Mouse (Mus musculus) kidney, adult 2 months (tissue): ENCODE results near the gene Prpsap1. TPM values are rescaled to one million over a fixed set of nuclear protein-coding genes. Genes with fewer than 3 reads are reported as not detected.
"Not testable (repeated sequence)": the region's sequence is repeated elsewhere in the genome, so short reads cannot be mapped to it uniquely, and the experiment has no call there.

Experiments
- DNase-seq: peaks from one replicate; pipeline ENCODE4 v3.0.0; 2021
- H3K27ac ChIP-seq: fragments of 200-500 bp; 2 replicates; pipeline ENCODE4 v1.5.1; 2012; ENCODE audit warnings: low read depth, low read length, control low read depth, inconsistent platforms; ENCODE audit not compliant: insufficient read depth
- H3K27me3 ChIP-seq: fragments of 200-500 bp; replicated peaks from 2 replicates; pipeline ENCODE4 v1.6.1; 2012; ENCODE audit warnings: mild to moderate bottlenecking, moderate library complexity, low read length, inconsistent platforms; ENCODE audit not compliant: control insufficient read depth, insufficient read depth
- H3K36me3 ChIP-seq: fragments of 200-500 bp; 2 replicates; pipeline ENCODE4 v1.6.1; 2012; ENCODE audit warnings: mild to moderate bottlenecking, moderate library complexity, low read length, inconsistent platforms; ENCODE audit not compliant: control insufficient read depth, insufficient read depth
- H3K4me1 ChIP-seq: fragments of 200-500 bp; 2 replicates; pipeline ENCODE4 v1.6.1; 2011; ENCODE audit warnings: low read length; ENCODE audit not compliant: control insufficient read depth, insufficient read depth
- H3K4me3 ChIP-seq: fragments of 200-500 bp; 2 replicates; pipeline ENCODE4 v1.5.1; 2011; ENCODE audit warnings: mild to moderate bottlenecking, low read depth, low read length, control low read depth; ENCODE audit not compliant: insufficient read depth
- CTCF ChIP-seq: fragments of 200-500 bp; conservative IDR thresholded peaks from 2 replicates; pipeline ENCODE4 v1.5.1; 2011; ENCODE audit warnings: low read depth, mild to moderate bottlenecking, control low read depth, low read length, moderate library complexity, mixed read lengths; ENCODE audit not compliant: insufficient read depth, insufficient read length
- POLR2A ChIP-seq: fragments of 200-500 bp; IDR thresholded peaks from one replicate; pipeline ENCODE4 v1.6.1; 2011; ENCODE audit warnings: low read depth, low read length, control low read depth
- WGBS: fragments of 180-500 bp; shearing (Covaris S2); methylation state at CpG from one replicate; pipeline ENCODE4 v1.1.7; 2018; 5-methylcytosine and 5-hydroxymethylcytosine counted together
- polyA plus RNA-seq: library from polyadenylated mRNA; depleted of rRNA; stranded (reverse); fragments of >200 nt; gene quantifications from 2 replicates; pipeline ENCODE4 v1.2.3, GENCODE M21; 2012

Prpsap1 gene
- polyA plus RNA-seq, 1 experiment = 87.5 TPM

- no peak for DNase-seq
- H3K27me3 ChIP-seq = no peaks in the 10 kb centered on the region
- 63% methylated on average over 5 of the region's 5 CpGs for WGBS
- H3K4me3 ChIP-seq = no peak overlapping the region
- H3K36me3 ChIP-seq = no peaks in the 10 kb centered on the region
- no peak for TF ChIP-seq POLR2A
- TF ChIP-seq CTCF = no peak
- H3K4me1 ChIP-seq = peaks cover 4% of the 10 kb centered on the region; the same call in 1 of the 2 replicates
- H3K27ac ChIP-seq = no peak overlapping the region
These were observed 811 bp downstream of the Prpsap1 start for GRCm38 (mm10) chr11:116493191-116493590.

- 93% methylated on average over 1 of the region's 1 CpGs for WGBS
- not testable (repeated sequence) for H3K4me1 ChIP-seq, H3K27ac ChIP-seq, H3K27me3 ChIP-seq, H3K4me3 ChIP-seq, H3K36me3 ChIP-seq, DNase-seq
These were observed 1.5 kb downstream of the Prpsap1 start for GRCm38 (mm10) chr11:116492507-116492906.

GRCm38 (mm10) chr11:116491338-116491737 is 2.7 kb downstream of the Prpsap1 start:
- no peak overlapping the region for H3K27ac ChIP-seq
- H3K4me1 ChIP-seq = peaks cover 4% of the 10 kb centered on the region; the same call in 1 of the 2 replicates
- H3K36me3 ChIP-seq = peaks cover 2% of the 10 kb centered on the region; the same call in 1 of the 2 replicates
- TF ChIP-seq POLR2A = no peak
- no peak for TF ChIP-seq CTCF
- H3K27me3 ChIP-seq = no peaks in the 10 kb centered on the region
- 64% methylated on average over 6 of the region's 6 CpGs for WGBS
- H3K4me3 ChIP-seq = no peak overlapping the region
- no peak for DNase-seq

DNA sequence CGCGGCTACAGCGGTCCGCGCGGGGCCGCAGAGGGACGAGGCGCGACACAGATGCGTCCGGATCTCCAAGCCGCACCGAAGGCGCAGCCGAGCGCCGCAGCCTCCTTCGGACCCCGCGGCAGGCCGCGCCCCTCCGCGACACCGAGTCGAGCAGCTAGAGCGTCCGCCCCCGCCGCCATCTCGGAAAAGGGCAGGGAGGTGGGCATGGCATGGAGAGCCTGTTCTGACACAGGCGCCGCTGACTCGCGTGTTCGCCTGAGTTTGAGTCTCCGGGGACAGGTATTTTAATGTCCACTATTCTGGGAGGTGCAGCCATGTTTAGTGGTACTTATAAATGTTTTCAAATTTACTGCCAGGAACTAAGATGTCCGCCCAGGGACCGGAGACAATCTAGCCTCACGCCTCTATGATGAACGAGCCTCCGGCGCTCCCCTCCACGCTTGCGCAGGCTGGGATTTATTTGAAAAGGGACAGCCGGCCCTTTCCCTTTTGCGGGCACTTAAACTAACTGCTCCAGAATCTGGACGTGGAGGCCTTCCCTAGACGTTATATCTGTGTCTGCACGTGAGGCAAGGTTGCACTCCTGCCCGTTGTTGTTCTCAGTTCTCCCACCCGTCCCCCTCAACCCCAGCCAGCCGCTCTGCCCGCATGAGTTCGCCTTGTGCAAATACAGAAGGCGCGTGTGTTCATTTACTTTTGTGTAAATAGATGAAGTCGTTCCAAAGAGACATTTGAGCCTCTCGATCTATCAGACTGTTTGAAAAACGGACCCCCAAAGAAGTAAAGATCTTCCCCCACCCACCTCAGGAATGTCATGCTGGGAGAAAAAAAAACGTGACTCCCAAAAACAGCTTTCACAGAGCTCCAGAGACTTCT is 3.5 kb downstream of the Prpsap1 start:
- H3K27me3 ChIP-seq = no peaks in the 10 kb centered on the region
- peaks cover 2% of the 10 kb centered on the region; the same call in 1 of the 2 replicates for H3K36me3 ChIP-seq
- peak overlapping the region; percentile 95 for H3K4me3 ChIP-seq
- no peak for TF ChIP-seq CTCF
- TF ChIP-seq POLR2A = peak; percentile 67
- DNase-seq = peak; percentile 92
- H3K4me1 ChIP-seq = peaks cover 4% of the 10 kb centered on the region; the same call in 1 of the 2 replicates
- peak overlapping the region; percentile 96 for H3K27ac ChIP-seq
- under 1% methylated on average over 62 of the region's 62 CpGs for WGBS

DNA sequence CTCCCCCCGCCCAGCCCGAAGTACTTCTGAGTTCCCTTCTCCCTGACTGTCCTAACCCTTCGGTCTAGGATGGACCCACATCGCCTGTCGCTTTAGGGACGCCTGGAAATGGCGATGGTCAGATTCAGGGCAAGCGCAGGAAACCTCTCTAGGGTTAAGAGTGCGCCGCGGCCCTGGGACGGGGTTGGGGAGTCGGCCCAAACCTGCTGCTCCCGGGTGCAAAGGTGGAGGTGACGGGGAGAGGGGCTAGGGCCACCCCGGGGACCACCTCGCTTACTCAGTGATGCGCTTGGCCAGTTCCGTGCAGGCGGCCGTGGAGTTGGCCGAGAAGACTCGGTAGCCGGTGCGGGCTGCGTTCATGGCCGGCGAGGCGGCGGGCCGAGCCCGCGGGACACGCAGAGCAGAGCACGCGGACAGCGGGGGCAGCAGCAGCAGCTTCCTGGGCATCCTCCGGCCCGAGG is 4.2 kb downstream of the Prpsap1 start:
- Histone ChIP-seq H3K36me3 (peaks cover 2% of the 10 kb centered on the region; the same call in 1 of the 2 replicates), H3K27ac (peak overlapping the region; percentile 60), H3K4me1 (peaks cover 4% of the 10 kb centered on the region; the same call in 1 of the 2 replicates), H3K4me3 (peak overlapping the region; percentile 95), H3K27me3 (no peaks in the 10 kb centered on the region)
- TF ChIP-seq POLR2A (no peak), CTCF (no peak)
- WGBS = under 1% methylated on average over 39 of the region's 39 CpGs
- no peak for DNase-seq

- Histone ChIP-seq H3K27ac (no peak overlapping the region), H3K4me1 (peaks cover 4% of the 10 kb centered on the region; the same call in 1 of the 2 replicates), H3K36me3 (peaks cover 2% of the 10 kb centered on the region; the same call in 1 of the 2 replicates), H3K27me3 (no peaks in the 10 kb centered on the region), H3K4me3 (peak overlapping the region; percentile 95; the same call in 1 of the 2 replicates)
- DNase-seq = peak; percentile 39
- WGBS = 64% methylated on average over 14 of the region's 14 CpGs
- TF ChIP-seq POLR2A (no peak), CTCF (peak; percentile 55)
These were observed 5.2 kb downstream of the Prpsap1 start for GRCm38 (mm10) chr11:116488693-116489375.

- Histone ChIP-seq H3K4me3 (no peak overlapping the region), H3K36me3 (peaks cover 2% of the 10 kb centered on the region; the same call in 1 of the 2 replicates), H3K27me3 (no peaks in the 10 kb centered on the region), H3K27ac (no peak overlapping the region), H3K4me1 (peaks cover 4% of the 10 kb centered on the region; the same call in 1 of the 2 replicates)
- TF ChIP-seq CTCF (no peak), POLR2A (no peak)
- DNase-seq = no peak
These were observed 5.8 kb downstream of the Prpsap1 start for GRCm38 (mm10) chr11:116488207-116488606.
